Mouse (Mus musculus): Measurements from ENCODE around the gene Gns. TPM values are rescaled to one million over a fixed set of nuclear protein-coding genes. Genes with fewer than 3 reads are reported as not detected.
A peak's percentile ranks its signal among the peaks of the same experiment; 100 is the strongest.

The Gns gene
- total RNA-seq, 2 experiments from 2014 or later, result 21.9 to 23.7 TPM

- ATAC-seq (replicated peaks; ENCODE audit: low FRiP score, low TSS enrichment, poor library complexity, severe bottlenecking), result no peak
Observed at GRCm38 (mm10) chr10:121425506-121426025, 60.7 kb downstream of the Gns start.

GRCm38 (mm10) chr10:121426458-121427070 lies 61.7 kb downstream of the Gns start:
- ATAC-seq (replicated peaks; ENCODE audit: low FRiP score, low TSS enrichment, poor library complexity, severe bottlenecking), result no peak

GRCm38 (mm10) chr10:121427136-121427535 lies 62.2 kb downstream of the Gns start:
- 0 out of 2 replicates have a peak, but pooled peaks have one; percentile 25 for ATAC-seq (replicated peaks; ENCODE audit: low FRiP score, low TSS enrichment, poor library complexity, severe bottlenecking)

GRCm38 (mm10) chr10:121428011-121428711 lies 63.3 kb downstream of the Gns start:
- ATAC-seq (replicated peaks; ENCODE audit: low FRiP score, low TSS enrichment, poor library complexity, severe bottlenecking), result no peak

DNA sequence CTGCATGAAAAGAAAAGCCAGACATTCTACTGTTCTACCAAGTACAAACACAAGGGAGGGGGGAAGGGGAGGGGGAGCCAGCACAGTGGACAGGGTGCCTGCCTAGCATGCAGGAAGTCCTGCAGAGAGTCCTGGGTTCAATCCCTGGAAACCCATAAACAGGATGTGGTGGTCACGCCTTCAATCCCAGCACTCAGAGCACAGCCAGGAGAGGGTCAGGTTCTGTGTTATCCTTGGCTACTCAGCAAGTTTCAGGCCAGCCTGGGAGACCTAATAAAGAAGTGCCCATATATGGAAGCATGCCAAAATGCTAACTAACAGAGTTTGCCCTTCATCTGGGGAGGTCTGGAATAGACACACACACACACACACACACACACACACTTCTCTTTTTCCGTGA lies 64.2 kb downstream of the Gns start:
- no peak for ATAC-seq (replicated peaks; ENCODE audit: low FRiP score, low TSS enrichment, poor library complexity, severe bottlenecking)

GRCm38 (mm10) chr10:121429581-121429980 lies 64.7 kb downstream of the Gns start:
- ATAC-seq (replicated peaks; ENCODE audit: low FRiP score, low TSS enrichment, poor library complexity, severe bottlenecking), result no peak

GRCm38 (mm10) chr10:121429981-121430682 lies 65.2 kb downstream of the Gns start:
- no peak for ATAC-seq (replicated peaks; ENCODE audit: low FRiP score, low TSS enrichment, poor library complexity, severe bottlenecking)

DNA sequence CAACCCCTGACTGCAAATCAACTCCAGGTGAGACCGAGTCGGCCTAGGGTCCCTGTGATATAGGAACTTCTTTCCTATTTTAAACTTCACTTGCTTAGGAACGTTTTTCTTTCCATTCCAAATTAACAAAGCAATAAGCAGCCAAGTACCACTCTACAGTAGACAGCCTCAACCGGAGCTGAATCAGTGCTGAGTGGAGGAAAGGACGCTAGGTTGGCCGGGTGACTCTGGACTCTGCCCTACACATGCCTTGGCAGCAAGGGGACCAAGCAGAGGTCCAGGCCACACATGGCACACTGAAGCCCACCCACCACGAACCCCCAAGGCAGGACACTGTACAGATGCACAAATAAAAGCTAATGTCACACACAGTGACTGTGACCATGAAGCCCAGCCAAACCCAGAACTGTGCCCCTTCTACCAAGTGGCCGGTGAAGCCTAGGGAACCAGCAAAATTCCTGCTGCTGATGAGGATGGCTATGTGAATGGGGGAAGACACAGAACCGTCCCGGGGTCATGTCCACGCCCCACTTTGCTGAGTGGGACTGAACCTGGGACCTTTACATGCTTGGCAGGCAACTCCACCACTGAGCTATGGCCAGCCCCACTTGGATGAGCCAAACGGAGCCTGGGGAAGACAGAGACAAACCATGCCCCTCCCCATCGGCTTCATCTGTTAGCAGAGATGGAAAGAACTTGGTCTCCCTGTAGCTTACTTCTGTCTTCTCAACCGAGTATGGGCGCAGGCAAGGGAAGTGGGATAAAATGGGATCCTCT lies 66.1 kb downstream of the Gns start:
- ATAC-seq (replicated peaks; ENCODE audit: low FRiP score, low TSS enrichment, poor library complexity, severe bottlenecking), result no peak

- ATAC-seq (replicated peaks; ENCODE audit: low FRiP score, low TSS enrichment, poor library complexity, severe bottlenecking), result peak; percentile 66
Observed at GRCm38 (mm10) chr10:121432041-121432634, 67.2 kb downstream of the Gns start.

- peak; percentile 63 for ATAC-seq (replicated peaks; ENCODE audit: low FRiP score, low TSS enrichment, poor library complexity, severe bottlenecking)
Observed at GRCm38 (mm10) chr10:121432635-121433280, 67.9 kb downstream of the Gns start.

DNA sequence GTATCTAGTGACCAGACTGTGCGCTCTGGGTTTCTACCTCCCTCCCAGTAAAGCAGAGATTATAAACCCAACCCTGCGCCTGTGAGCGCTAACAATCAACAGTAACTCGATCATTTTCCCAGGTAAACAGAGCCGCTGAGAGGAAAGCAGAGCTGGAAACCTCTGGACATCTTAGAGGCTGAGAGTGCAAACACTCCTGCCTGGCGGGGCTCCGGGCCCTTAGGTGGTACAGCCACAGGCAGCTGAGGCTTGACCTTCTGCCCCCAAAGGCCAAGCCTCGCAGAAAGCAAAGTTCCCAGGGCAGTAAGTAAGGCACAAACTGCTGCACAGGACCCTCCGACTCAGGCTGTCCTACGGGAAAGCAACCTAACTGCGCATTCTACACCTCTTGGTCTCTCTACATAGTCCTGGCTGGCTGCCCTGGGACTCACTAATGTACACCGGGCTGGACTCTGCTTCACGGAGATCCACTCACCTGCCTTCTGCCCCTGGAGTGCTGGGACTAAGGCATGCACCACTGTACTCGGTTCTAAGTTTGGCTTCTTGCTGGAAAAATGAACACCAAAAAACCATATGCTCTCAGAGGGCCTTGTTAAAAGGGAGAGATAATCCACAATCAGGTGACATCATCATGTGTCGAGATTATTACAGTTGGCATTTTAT lies 69.7 kb downstream of the Gns start:
- no peak for ATAC-seq (replicated peaks; ENCODE audit: low FRiP score, low TSS enrichment, poor library complexity, severe bottlenecking)

DNA sequence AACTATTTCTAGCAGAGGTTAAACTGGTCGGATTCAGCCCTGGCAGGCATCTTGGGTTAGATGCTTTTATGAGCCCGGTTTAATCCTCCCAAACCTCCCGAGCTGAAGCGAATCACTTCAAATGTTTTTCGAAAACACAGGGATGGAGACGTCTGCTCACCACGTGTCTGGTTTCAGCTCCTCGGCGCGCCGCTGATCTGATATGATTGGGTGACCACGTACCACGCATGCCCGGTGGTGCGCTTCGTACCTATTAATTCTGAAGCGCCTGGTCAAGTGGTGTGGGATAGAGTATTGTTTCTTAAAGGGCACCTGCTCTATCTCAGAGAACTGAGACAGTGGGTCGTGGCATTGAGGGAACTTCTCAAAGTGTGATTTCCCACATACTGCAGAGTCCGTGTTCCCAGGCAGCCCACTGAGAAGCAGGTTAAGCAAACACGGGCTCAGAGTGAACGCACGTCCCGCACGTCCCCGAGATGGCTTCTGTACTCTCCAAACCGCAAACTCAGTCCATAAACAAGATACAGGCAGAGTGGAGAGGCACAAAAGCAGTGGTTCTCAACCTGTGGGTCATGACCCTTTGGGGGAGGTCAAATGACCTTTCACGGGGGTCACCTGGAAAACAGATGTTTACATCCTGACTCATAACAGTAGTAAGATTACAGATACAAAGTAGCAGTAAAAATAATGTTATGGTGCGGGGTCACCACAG lies 70.8 kb downstream of the Gns start:
- ATAC-seq (replicated peaks; ENCODE audit: low FRiP score, low TSS enrichment, poor library complexity, severe bottlenecking), result no peak

DNA sequence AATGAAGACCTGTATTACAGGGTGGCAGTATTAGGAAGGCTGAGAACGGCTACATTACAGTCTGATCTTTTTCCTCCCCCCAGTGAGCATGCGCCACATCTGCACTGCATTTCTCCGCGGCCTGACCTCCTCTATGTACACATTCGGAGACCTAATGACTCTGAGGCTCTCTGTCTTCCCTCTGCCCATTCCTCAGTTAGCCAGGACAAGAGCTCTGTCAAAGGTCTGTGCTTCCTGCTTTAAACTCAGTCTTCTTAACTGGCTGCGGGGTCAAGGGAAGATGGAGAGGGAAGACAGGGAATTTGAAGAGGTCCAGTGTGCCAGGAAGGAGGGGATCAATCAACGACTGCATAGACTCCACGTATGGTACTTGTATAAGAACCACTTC lies 71.4 kb downstream of the Gns start:
- no peak for ATAC-seq (replicated peaks; ENCODE audit: low FRiP score, low TSS enrichment, poor library complexity, severe bottlenecking)

DNA sequence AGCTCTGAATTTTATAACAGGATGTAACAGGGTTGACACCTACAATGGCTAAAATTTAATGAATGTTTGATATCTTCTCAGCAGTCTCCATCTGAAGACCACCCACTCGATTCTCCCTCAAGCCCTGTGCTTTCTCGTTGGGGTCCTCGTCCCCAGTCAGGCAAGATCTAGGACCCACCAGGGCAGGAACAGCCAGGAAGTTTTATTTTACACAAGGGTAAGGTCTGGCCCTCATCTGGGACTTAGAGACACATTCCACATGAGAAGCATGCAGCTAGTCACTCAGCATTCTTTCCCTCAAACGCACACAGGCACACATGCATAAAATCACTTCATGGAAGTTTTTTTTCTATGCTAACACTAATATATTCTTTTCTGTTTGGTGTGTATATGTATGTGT lies 71.8 kb downstream of the Gns start:
- no peak for ATAC-seq (replicated peaks; ENCODE audit: low FRiP score, low TSS enrichment, poor library complexity, severe bottlenecking)

DNA sequence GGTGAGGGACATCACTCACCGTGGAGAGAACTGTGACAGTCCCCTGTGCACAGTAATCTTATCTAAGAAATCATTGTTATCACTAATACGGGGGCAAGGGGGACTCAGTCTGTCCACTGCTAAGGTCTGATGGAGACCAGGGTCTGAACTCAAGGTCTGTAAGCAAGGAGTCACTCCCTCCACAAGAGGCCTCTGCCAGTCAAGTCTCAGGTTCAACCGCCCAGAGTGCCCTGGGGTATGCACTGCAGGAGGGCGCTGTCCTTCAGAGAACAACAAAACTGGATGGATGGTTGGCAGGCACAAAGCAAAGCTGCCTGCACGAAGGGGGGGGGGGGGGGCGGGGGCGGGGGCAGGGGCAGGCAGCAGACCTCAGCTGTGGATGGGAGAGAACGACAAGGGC lies 73.2 kb downstream of the Gns start:
- no peak for ATAC-seq (replicated peaks; ENCODE audit: low FRiP score, low TSS enrichment, poor library complexity, severe bottlenecking)

DNA sequence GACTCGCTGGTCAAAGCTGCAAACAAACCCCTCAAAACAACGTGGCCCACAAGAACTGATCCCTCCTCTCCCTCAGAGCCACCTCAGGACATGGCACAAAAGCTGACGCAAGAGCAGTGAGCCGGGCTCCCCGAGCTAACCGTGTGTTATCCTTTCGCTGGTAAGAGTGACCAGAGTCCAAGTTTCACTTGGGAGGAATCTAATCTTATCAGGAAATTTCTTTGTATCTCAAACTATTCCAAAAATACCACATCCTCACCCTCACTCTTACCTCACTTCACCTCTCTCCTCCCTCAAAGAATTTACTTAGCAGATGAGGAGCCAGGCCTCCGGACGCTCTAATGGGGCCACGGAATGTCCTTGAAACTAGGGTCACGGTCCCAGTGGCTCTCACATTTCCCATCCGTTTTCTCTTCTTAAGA lies 74.4 kb downstream of the Gns start:
- no peak for ATAC-seq (replicated peaks; ENCODE audit: low FRiP score, low TSS enrichment, poor library complexity, severe bottlenecking)

DNA sequence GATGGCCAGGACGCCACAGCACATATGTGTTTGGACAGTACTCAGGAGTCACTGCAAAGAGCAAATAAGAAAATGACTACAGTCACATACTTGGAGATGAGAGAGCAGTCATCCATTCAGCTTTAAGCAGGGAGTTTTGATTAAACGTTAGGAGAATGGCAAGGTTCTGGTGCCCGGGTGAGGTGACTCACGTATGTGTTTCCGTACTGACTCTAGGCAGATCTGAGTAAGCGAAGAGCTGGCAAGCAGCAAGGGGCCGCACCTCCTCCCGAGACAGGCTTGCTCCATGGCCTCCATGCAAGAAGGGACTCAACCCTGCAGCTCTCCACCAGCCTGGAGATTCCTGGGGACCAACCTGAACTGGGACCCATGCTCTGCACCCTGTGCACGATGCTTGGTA lies 78.9 kb downstream of the Gns start:
- ATAC-seq (replicated peaks; ENCODE audit: low FRiP score, low TSS enrichment, poor library complexity, severe bottlenecking), result no peak

DNA sequence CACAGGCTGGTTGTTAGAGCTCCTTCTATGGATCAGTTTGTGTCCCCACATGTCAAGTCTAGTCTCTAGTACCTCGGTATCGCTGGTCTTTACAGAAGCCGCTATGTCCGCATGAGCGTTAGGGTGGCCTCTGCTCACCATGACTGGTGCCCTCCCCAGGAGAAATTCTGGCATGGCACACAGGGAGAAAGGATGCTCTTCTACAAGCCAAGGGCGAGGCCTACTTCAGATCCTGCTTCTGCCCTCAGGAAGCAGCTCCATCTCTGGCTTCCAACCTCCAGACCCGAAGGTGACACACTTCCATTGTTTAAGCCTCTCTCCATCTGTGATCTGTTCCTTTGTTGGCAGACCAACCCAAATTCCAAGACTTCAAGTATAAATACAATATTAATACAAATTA lies 79.3 kb downstream of the Gns start:
- ATAC-seq (replicated peaks; ENCODE audit: low FRiP score, low TSS enrichment, poor library complexity, severe bottlenecking), result no peak
